Mouse (Mus musculus): ENCODE measurements around the gene Zfp369.
"Not testable (repeated sequence)": the region's sequence is repeated elsewhere in the genome, so short reads cannot be mapped to it uniquely, and the experiment has no call there.

Zfp369 gene

GRCm38 (mm10) chr13:65278383-65279341 lies at the start of gene Zfp369:
Zfp369 (plus strand) TSS chr13:65278814.
- DNase-seq, result peak; percentile 94 to 95

- DNase-seq, result no peak
These were observed 41.4 kb upstream of the Zfp369 start for GRCm38 (mm10) chr13:65237211-65237610.

GRCm38 (mm10) chr13:65240509-65241098 lies 38.0 kb upstream of the Zfp369 start:
- peak; percentile 97 to 98 for DNase-seq

GRCm38 (mm10) chr13:65241099-65241626 lies 37.5 kb upstream of the Zfp369 start:
- peak; percentile 92 for DNase-seq

- peak in 1 of 2 experiments; percentile 34 for DNase-seq
These were observed 36.8 kb upstream of the Zfp369 start for GRCm38 (mm10) chr13:65241627-65242318.

GRCm38 (mm10) chr13:65242319-65242787 lies 36.3 kb upstream of the Zfp369 start:
- no peak for DNase-seq

GRCm38 (mm10) chr13:65243273-65243672 lies 35.3 kb upstream of the Zfp369 start:
- DNase-seq, result no peak

- peak in 1 of 2 experiments; percentile 21 for DNase-seq
These were observed 20.2 kb upstream of the Zfp369 start for GRCm38 (mm10) chr13:65258175-65258954.

GRCm38 (mm10) chr13:65259239-65259638 lies 19.4 kb upstream of the Zfp369 start, which contains the start of gene Gm10775:
Gm10775 (plus strand) TSS chr13:65259539.
- no peak for DNase-seq

GRCm38 (mm10) chr13:65262086-65262485 lies 16.5 kb upstream of the Zfp369 start:
- DNase-seq, result no peak

GRCm38 (mm10) chr13:65277994-65278382 lies 626 bp upstream of the Zfp369 start:
- DNase-seq, result no peak

GRCm38 (mm10) chr13:65286771-65287170 lies 8.2 kb downstream of the Zfp369 start:
- no peak for DNase-seq

GRCm38 (mm10) chr13:65296354-65296753 lies 17.7 kb downstream of the Zfp369 start:
- DNase-seq, result no peak

- peak in 1 of 2 experiments; percentile 14 for DNase-seq
These were observed 32.2 kb downstream of the Zfp369 start for GRCm38 (mm10) chr13:65310849-65311248.

- DNase-seq, result no peak
These were observed 32.7 kb downstream of the Zfp369 start for GRCm38 (mm10) chr13:65311311-65311755.

- no peak for DNase-seq
These were observed 33.2 kb downstream of the Zfp369 start for GRCm38 (mm10) chr13:65311826-65312225.

GRCm38 (mm10) chr13:65348501-65348900 lies 69.9 kb downstream of the Zfp369 start:
- DNase-seq, result not testable (repeated sequence)

- not testable (repeated sequence) for DNase-seq
These were observed 73.2 kb downstream of the Zfp369 start for GRCm38 (mm10) chr13:65351768-65352167.

Data from lung, adult 18-20 months (tissue).